ENCODE assay signal across 9 mouse cellular contexts in the genomic region with DNA sequence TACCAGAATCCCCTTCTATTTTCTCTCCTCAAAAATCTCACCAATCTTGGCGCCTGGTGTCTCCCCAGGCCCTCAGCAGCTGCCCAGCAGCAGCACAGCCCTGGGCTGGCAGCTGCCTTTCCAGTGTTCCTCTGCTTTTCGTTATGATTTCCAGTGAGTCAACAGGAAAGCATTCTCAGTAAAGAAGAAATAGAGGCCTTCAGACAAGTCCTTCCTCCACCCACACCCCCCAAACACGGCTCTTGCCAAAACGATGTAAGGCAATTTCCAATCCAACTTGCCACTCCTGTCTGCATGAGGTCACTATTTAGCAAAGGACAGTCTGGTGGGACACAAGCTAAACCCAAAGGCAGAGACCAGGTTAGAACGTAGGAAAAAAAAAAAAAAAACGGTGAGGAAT. TPM values are rescaled to one million over a fixed set of nuclear protein-coding genes. Genes with fewer than 3 reads are reported as not detected.
DNase-seq lines count a peak whose midpoint lies in the region; ATAC-seq lines count a peak whose summit lies in the region.
"Had no signal": no experiment of that assay in that cellular context is flagged by ENCODE, and none has a peak within 500 bp of the region (broad histone marks: within the 10 kb centered on the region; RNA-seq: fewer than 3 reads in every experiment).

No protein-coding gene starts in this region.

- H3K4me2 ChIP-seq in kidney, embryonic 16.5 days (replicated peaks; ENCODE audit: low read depth, low read length): no peak overlapping the region
- H3K4me2 ChIP-seq in kidney, embryonic 14.5 days (replicated peaks; ENCODE audit: low read depth, low read length): no peak overlapping the region
- H3K4me2 ChIP-seq in stomach, embryonic 14.5 days (replicated peaks; ENCODE audit: low read depth, low read length): no peak overlapping the region
- no peak overlapping the region for H3K4me2 ChIP-seq in midbrain, embryonic 14.5 days (ENCODE audit: low read length)
- H3K4me2 ChIP-seq in forebrain, embryonic 14.5 days (ENCODE audit: low read length): no peak overlapping the region
- H3K4me2 ChIP-seq: liver, embryonic 13.5 days had no signal

- peaks cover 74% of the 10 kb centered on the region for H3K4me1 ChIP-seq in kidney, embryonic 16.5 days (ENCODE audit: insufficient read depth, low read length)
- peaks cover 52% of the 10 kb centered on the region for H3K4me1 ChIP-seq in kidney, embryonic 14.5 days (ENCODE audit: control insufficient read depth, insufficient read depth, low read length)
- peaks cover 24% of the 10 kb centered on the region; the same call in 1 of the 2 replicates for H3K4me1 ChIP-seq in stomach, embryonic 14.5 days (ENCODE audit: control insufficient read depth, insufficient read depth, low read length)
- H3K4me1 ChIP-seq in midbrain, embryonic 14.5 days (ENCODE audit: control insufficient read depth, insufficient read depth, low read length): no peaks in the 10 kb centered on the region
- no peaks in the 10 kb centered on the region for H3K4me1 ChIP-seq in forebrain, embryonic 14.5 days (ENCODE audit: control insufficient read depth, insufficient read depth, low read length)

- H3K27me3 ChIP-seq in kidney, embryonic 16.5 days (ENCODE audit: insufficient read depth, low read length): no peaks in the 10 kb centered on the region
- no peaks in the 10 kb centered on the region for H3K27me3 ChIP-seq in kidney, embryonic 14.5 days (ENCODE audit: control insufficient read depth, insufficient read depth, low read length)
- no peaks in the 10 kb centered on the region for H3K27me3 ChIP-seq in stomach, embryonic 14.5 days (ENCODE audit: control insufficient read depth, insufficient read depth, low read length)
- H3K27me3 ChIP-seq in midbrain, embryonic 14.5 days (ENCODE audit: control insufficient read depth, insufficient read depth, low read length): no peaks in the 10 kb centered on the region
- H3K27me3 ChIP-seq in forebrain, embryonic 14.5 days (replicated peaks; ENCODE audit: control insufficient read depth, insufficient read depth, low read length): no peaks in the 10 kb centered on the region
- H3K27me3 ChIP-seq: liver, embryonic 13.5 days had no signal

- H3K9ac ChIP-seq in kidney, embryonic 16.5 days (replicated peaks; ENCODE audit: low read length): no peak overlapping the region
- H3K9ac ChIP-seq in kidney, embryonic 14.5 days (ENCODE audit: low read depth, low read length): no peak overlapping the region
- no peak overlapping the region for H3K9ac ChIP-seq in stomach, embryonic 14.5 days (replicated peaks; ENCODE audit: low read depth, low read length)
- H3K9ac ChIP-seq in midbrain, embryonic 14.5 days (replicated peaks; ENCODE audit: low read length): no peak overlapping the region
- H3K9ac ChIP-seq in forebrain, embryonic 14.5 days (ENCODE audit: low read length): no peak overlapping the region
- H3K9ac ChIP-seq: liver, embryonic 13.5 days had no signal

- peak; percentile 80 for DNase-seq in fibroblast of lung, adult 2 months (ENCODE audit: low read depth)
- DNase-seq in heart, postnatal 36 days: peak; percentile 54 to 64
- DNase-seq in midbrain, embryonic 14.5 days: no peak
- DNase-seq in forebrain, embryonic 14.5 days (ENCODE audit: low spot score): no peak
- DNase-seq in spleen, postnatal 14 days (ENCODE audit: low spot score in 2 of 2): no peak
- DNase-seq: liver, embryonic 13.5 days had no signal

- no peaks in the 10 kb centered on the region for H3K36me3 ChIP-seq in kidney, embryonic 16.5 days (ENCODE audit: insufficient read depth, low read length)
- H3K36me3 ChIP-seq in kidney, embryonic 14.5 days (ENCODE audit: control insufficient read depth, insufficient read depth, low read length): no peaks in the 10 kb centered on the region
- no peaks in the 10 kb centered on the region for H3K36me3 ChIP-seq in stomach, embryonic 14.5 days (ENCODE audit: control insufficient read depth, insufficient read depth, low read length)
- no peaks in the 10 kb centered on the region for H3K36me3 ChIP-seq in midbrain, embryonic 14.5 days (ENCODE audit: control insufficient read depth, insufficient read depth, low read length)
- no peaks in the 10 kb centered on the region for H3K36me3 ChIP-seq in forebrain, embryonic 14.5 days (ENCODE audit: control insufficient read depth, insufficient read depth, low read length)
- H3K36me3 ChIP-seq: liver, embryonic 13.5 days had no signal

- no peak overlapping the region for H3K4me3 ChIP-seq in kidney, embryonic 16.5 days (ENCODE audit: low read length)
- no peak overlapping the region for H3K4me3 ChIP-seq in kidney, embryonic 14.5 days (ENCODE audit: low read length)
- H3K4me3 ChIP-seq in stomach, embryonic 14.5 days (ENCODE audit: low read depth, low read length): no peak overlapping the region
- no peak overlapping the region for H3K4me3 ChIP-seq in midbrain, embryonic 14.5 days (replicated peaks; ENCODE audit: low read depth, low read length)
- H3K4me3 ChIP-seq in forebrain, embryonic 14.5 days (ENCODE audit: low read depth, low read length): no peak overlapping the region
- H3K4me3 ChIP-seq: liver, embryonic 13.5 days had no signal

- WGBS in kidney, embryonic 16.5 days: 56% methylated on average over 6 of the region's 6 CpGs
- 50% methylated on average over 6 of the region's 6 CpGs for WGBS in kidney, embryonic 14.5 days
- WGBS in stomach, embryonic 14.5 days: 60% methylated on average over 6 of the region's 6 CpGs
- WGBS in midbrain, embryonic 14.5 days: 92% methylated on average over 6 of the region's 6 CpGs
- 82% methylated on average over 6 of the region's 6 CpGs for WGBS in forebrain, embryonic 14.5 days

- intact Hi-C loops in heart, postnatal 36 days (cut with DNase I): no loop called here

- ATAC-seq in kidney, embryonic 16.5 days (ENCODE audit: low FRiP score, low TSS enrichment): no peak
- no peak for ATAC-seq in kidney, embryonic 14.5 days (ENCODE audit: low FRiP score, low TSS enrichment)
- no peak for ATAC-seq in stomach, embryonic 14.5 days (ENCODE audit: insufficient number of reproducible peaks, insufficient read depth, low FRiP score, low read depth)
- ATAC-seq in midbrain, embryonic 14.5 days (ENCODE audit: low FRiP score, low TSS enrichment): no peak
- no peak for ATAC-seq in forebrain, embryonic 14.5 days

- H3K27ac ChIP-seq in kidney, embryonic 16.5 days (ENCODE audit: low read length): peak overlapping the region; percentile 58; the same call in 1 of the 2 replicates
- H3K27ac ChIP-seq in kidney, embryonic 14.5 days (ENCODE audit: low read depth, low read length): no peak overlapping the region; the same call in 1 of the 2 replicates
- peak overlapping the region; percentile 45; the same call in 1 of the 2 replicates for H3K27ac ChIP-seq in stomach, embryonic 14.5 days (ENCODE audit: low read length)
- no peak overlapping the region for H3K27ac ChIP-seq in midbrain, embryonic 14.5 days (replicated peaks; ENCODE audit: low read depth, low read length)
- no peak overlapping the region for H3K27ac ChIP-seq in forebrain, embryonic 14.5 days (ENCODE audit: low read depth, low read length)
- H3K27ac ChIP-seq: liver, embryonic 13.5 days had no signal

- no peaks in the 10 kb centered on the region for H3K9me3 ChIP-seq in kidney, embryonic 16.5 days (ENCODE audit: low read length)
- H3K9me3 ChIP-seq in kidney, embryonic 14.5 days (ENCODE audit: control insufficient read depth, low read length): no peaks in the 10 kb centered on the region
- H3K9me3 ChIP-seq in stomach, embryonic 14.5 days (ENCODE audit: control insufficient read depth, low read depth, low read length): no peaks in the 10 kb centered on the region
- H3K9me3 ChIP-seq in midbrain, embryonic 14.5 days (ENCODE audit: control insufficient read depth, low read length): no peaks in the 10 kb centered on the region
- H3K9me3 ChIP-seq in forebrain, embryonic 14.5 days (replicated peaks; ENCODE audit: control insufficient read depth, low read length): no peaks in the 10 kb centered on the region
- H3K9me3 ChIP-seq: liver, embryonic 13.5 days had no signal

RNA-seq across cellular contexts. Expression of a gene that starts 39.0 kb away (rescaled TPM):
- 97.7 and 101 TPM in 2 replicates for polyA plus RNA-seq in kidney, embryonic 16.5 days (2015; fragmentation: Nextera tagmentation; extraction: Ambion mirVana)
- 61.0 and 110 TPM in 2 replicates for polyA plus RNA-seq in kidney, embryonic 14.5 days (2014; fragmentation: Nextera tagmentation; extraction: Ambion mirVana)
- total RNA-seq in heart, postnatal 36 days (2021): 10 to 100 TPM; 40.5 to 43.2 TPM
- polyA plus RNA-seq in stomach, embryonic 14.5 days (2014; fragmentation: Nextera tagmentation; extraction: Ambion mirVana): 94.3 and 99.9 TPM in 2 replicates
- polyA plus RNA-seq in midbrain, embryonic 14.5 days (2014; fragmentation: Nextera tagmentation; extraction: Ambion mirVana): 14.0 and 22.3 TPM in 2 replicates
- 16.5 and 21.5 TPM in 2 replicates for polyA plus RNA-seq in forebrain, embryonic 14.5 days (2014; fragmentation: Nextera tagmentation; extraction: Ambion mirVana)

Comparison
In these comparisons a context has a peak if more than half of its experiments do, and no peak if none do; other contexts are left out.
1. H3K27ac ChIP-seq: peak in kidney, embryonic 16.5 days (single experiment) and stomach, embryonic 14.5 days (single experiment); none in kidney, embryonic 14.5 days (single experiment), midbrain, embryonic 14.5 days (single experiment) and forebrain, embryonic 14.5 days (single experiment).
2. DNase-seq: peak in fibroblast of lung, adult 2 months (single experiment) and heart, postnatal 36 days (2 of 2); none in midbrain, embryonic 14.5 days (single experiment), forebrain, embryonic 14.5 days (single experiment) and spleen, postnatal 14 days (0 of 2).